Mouse (Mus musculus): ENCODE measurements around the gene Apod. TPM values are rescaled to one million over a fixed set of nuclear protein-coding genes. Genes with fewer than 3 reads are reported as not detected.

Gene Apod
- total and polyA plus RNA-seq, 2 experiments = not detected

GRCm38 (mm10) chr16:31355882-31356281 is 41.3 kb upstream of the Apod start:
- no peaks in the 10 kb centered on the region for H3K4me1 ChIP-seq (ENCODE audit: control insufficient read depth, insufficient read depth, low read length)
- DNase-seq (ENCODE audit: extremely low read depth, low read depth, low spot score) = no peak
- WGBS = 69% methylated on average over 6 of the region's 6 CpGs
- no peaks in the 10 kb centered on the region for H3K36me3 ChIP-seq (ENCODE audit: control insufficient read depth, insufficient read depth, low read length)
- no peaks in the 10 kb centered on the region for H3K79me2 ChIP-seq (ENCODE audit: control insufficient read depth, insufficient read depth, low read length)
- H3K27me3 ChIP-seq (ENCODE audit: control insufficient read depth, insufficient read depth, low read length) = no peaks in the 10 kb centered on the region
- H3K4me3 ChIP-seq (ENCODE audit: insufficient read depth, low read depth, low read length) = no peak overlapping the region
- H3K27ac ChIP-seq (replicated peaks; ENCODE audit: insufficient read depth, low read depth, low read length) = no peak overlapping the region
- no peak overlapping the region for H3K9ac ChIP-seq (ENCODE audit: low read depth, low read length)
- TF ChIP-seq CTCF (IDR thresholded peaks at IDR 0.05; ENCODE audit: low read depth, low read length) = no peak
- no peak for TF ChIP-seq POLR2A (IDR thresholded peaks at IDR 0.05; ENCODE audit: extremely low read depth, insufficient read depth, low read length)

- WGBS = 25% methylated on average over 17 of the region's 17 CpGs
- DNase-seq (ENCODE audit: extremely low read depth, low read depth, low spot score) = peak; percentile 54
- no peaks in the 10 kb centered on the region for H3K36me3 ChIP-seq (ENCODE audit: control insufficient read depth, insufficient read depth, low read length)
- no peak overlapping the region for H3K9ac ChIP-seq (ENCODE audit: low read depth, low read length)
- no peak for TF ChIP-seq POLR2A (IDR thresholded peaks at IDR 0.05; ENCODE audit: extremely low read depth, insufficient read depth, low read length)
- TF ChIP-seq CTCF (IDR thresholded peaks at IDR 0.05; ENCODE audit: low read depth, low read length) = peak; percentile 43; the same call in 1 of the 2 replicates
- H3K79me2 ChIP-seq (ENCODE audit: control insufficient read depth, insufficient read depth, low read length) = no peaks in the 10 kb centered on the region
- no peaks in the 10 kb centered on the region for H3K4me1 ChIP-seq (ENCODE audit: control insufficient read depth, insufficient read depth, low read length)
- no peak overlapping the region for H3K4me3 ChIP-seq (ENCODE audit: insufficient read depth, low read depth, low read length)
- no peaks in the 10 kb centered on the region for H3K27me3 ChIP-seq (ENCODE audit: control insufficient read depth, insufficient read depth, low read length)
- H3K27ac ChIP-seq (replicated peaks; ENCODE audit: insufficient read depth, low read depth, low read length) = no peak overlapping the region
Measured at GRCm38 (mm10) chr16:31354341-31355329, 40.0 kb upstream of the Apod start.

GRCm38 (mm10) chr16:31352996-31353395 is 38.4 kb upstream of the Apod start:
- DNase-seq (ENCODE audit: extremely low read depth, low read depth, low spot score) = peak; percentile 29
- no peaks in the 10 kb centered on the region for H3K79me2 ChIP-seq (ENCODE audit: control insufficient read depth, insufficient read depth, low read length)
- H3K4me1 ChIP-seq (ENCODE audit: control insufficient read depth, insufficient read depth, low read length) = no peaks in the 10 kb centered on the region
- no peak overlapping the region for H3K9ac ChIP-seq (ENCODE audit: low read depth, low read length)
- 74% methylated on average over 4 of the region's 4 CpGs for WGBS
- H3K4me3 ChIP-seq (ENCODE audit: insufficient read depth, low read depth, low read length) = no peak overlapping the region
- no peak overlapping the region for H3K27ac ChIP-seq (replicated peaks; ENCODE audit: insufficient read depth, low read depth, low read length)
- no peaks in the 10 kb centered on the region for H3K27me3 ChIP-seq (ENCODE audit: control insufficient read depth, insufficient read depth, low read length)
- no peaks in the 10 kb centered on the region for H3K36me3 ChIP-seq (ENCODE audit: control insufficient read depth, insufficient read depth, low read length)
- TF ChIP-seq POLR2A (IDR thresholded peaks at IDR 0.05; ENCODE audit: extremely low read depth, insufficient read depth, low read length) = no peak
- peak; percentile 19; the same call in 1 of the 2 replicates for TF ChIP-seq CTCF (IDR thresholded peaks at IDR 0.05; ENCODE audit: low read depth, low read length)

- H3K36me3 ChIP-seq (ENCODE audit: control insufficient read depth, insufficient read depth, low read length) = no peaks in the 10 kb centered on the region
- no peaks in the 10 kb centered on the region for H3K27me3 ChIP-seq (ENCODE audit: control insufficient read depth, insufficient read depth, low read length)
- WGBS = 24% methylated on average over 14 of the region's 14 CpGs
- H3K27ac ChIP-seq (replicated peaks; ENCODE audit: insufficient read depth, low read depth, low read length) = no peak overlapping the region
- no peak for DNase-seq (ENCODE audit: extremely low read depth, low read depth, low spot score)
- TF ChIP-seq POLR2A (IDR thresholded peaks at IDR 0.05; ENCODE audit: extremely low read depth, insufficient read depth, low read length) (no peak), CTCF (IDR thresholded peaks at IDR 0.05; ENCODE audit: low read depth, low read length) (peak; percentile 64)
- no peak overlapping the region for H3K4me3 ChIP-seq (ENCODE audit: insufficient read depth, low read depth, low read length)
- H3K9ac ChIP-seq (ENCODE audit: low read depth, low read length) = no peak overlapping the region; the same call in 1 of the 2 replicates
- H3K4me1 ChIP-seq (ENCODE audit: control insufficient read depth, insufficient read depth, low read length) = no peaks in the 10 kb centered on the region
- no peaks in the 10 kb centered on the region for H3K79me2 ChIP-seq (ENCODE audit: control insufficient read depth, insufficient read depth, low read length)
Measured at GRCm38 (mm10) chr16:31347581-31347980, 33.0 kb upstream of the Apod start.

GRCm38 (mm10) chr16:31342966-31343365 is 28.4 kb upstream of the Apod start:
- DNase-seq (ENCODE audit: extremely low read depth, low read depth, low spot score) = no peak
- no peaks in the 10 kb centered on the region for H3K36me3 ChIP-seq (ENCODE audit: control insufficient read depth, insufficient read depth, low read length)
- 84% methylated on average over 2 of the region's 2 CpGs for WGBS
- no peak overlapping the region for H3K4me3 ChIP-seq (ENCODE audit: insufficient read depth, low read depth, low read length)
- no peak for TF ChIP-seq POLR2A (IDR thresholded peaks at IDR 0.05; ENCODE audit: extremely low read depth, insufficient read depth, low read length)
- TF ChIP-seq CTCF (IDR thresholded peaks at IDR 0.05; ENCODE audit: low read depth, low read length) = no peak
- no peaks in the 10 kb centered on the region for H3K79me2 ChIP-seq (ENCODE audit: control insufficient read depth, insufficient read depth, low read length)
- H3K4me1 ChIP-seq (ENCODE audit: control insufficient read depth, insufficient read depth, low read length) = no peaks in the 10 kb centered on the region
- no peak overlapping the region for H3K9ac ChIP-seq (ENCODE audit: low read depth, low read length)
- H3K27me3 ChIP-seq (ENCODE audit: control insufficient read depth, insufficient read depth, low read length) = no peaks in the 10 kb centered on the region
- H3K27ac ChIP-seq (replicated peaks; ENCODE audit: insufficient read depth, low read depth, low read length) = no peak overlapping the region

GRCm38 (mm10) chr16:31342556-31342955 is 27.9 kb upstream of the Apod start:
- DNase-seq (ENCODE audit: extremely low read depth, low read depth, low spot score) = no peak
- WGBS = 57% methylated on average over 5 of the region's 5 CpGs

More at GRCm38 (mm10) chr16:31342556-31342955, 27.9 kb upstream of the Apod start:
- Histone ChIP-seq H3K79me2 (ENCODE audit: control insufficient read depth, insufficient read depth, low read length) (no peaks in the 10 kb centered on the region), H3K27me3 (ENCODE audit: control insufficient read depth, insufficient read depth, low read length) (no peaks in the 10 kb centered on the region), H3K4me1 (ENCODE audit: control insufficient read depth, insufficient read depth, low read length) (no peaks in the 10 kb centered on the region), H3K4me3 (ENCODE audit: insufficient read depth, low read depth, low read length) (no peak overlapping the region), H3K36me3 (ENCODE audit: control insufficient read depth, insufficient read depth, low read length) (no peaks in the 10 kb centered on the region), H3K27ac (replicated peaks; ENCODE audit: insufficient read depth, low read depth, low read length) (no peak overlapping the region), H3K9ac (ENCODE audit: low read depth, low read length) (no peak overlapping the region)
- TF ChIP-seq CTCF (IDR thresholded peaks at IDR 0.05; ENCODE audit: low read depth, low read length) = no peak
- no peak for TF ChIP-seq POLR2A (IDR thresholded peaks at IDR 0.05; ENCODE audit: extremely low read depth, insufficient read depth, low read length)
